Mouse (Mus musculus): ENCODE measurements around the gene Supt5.

DNA sequence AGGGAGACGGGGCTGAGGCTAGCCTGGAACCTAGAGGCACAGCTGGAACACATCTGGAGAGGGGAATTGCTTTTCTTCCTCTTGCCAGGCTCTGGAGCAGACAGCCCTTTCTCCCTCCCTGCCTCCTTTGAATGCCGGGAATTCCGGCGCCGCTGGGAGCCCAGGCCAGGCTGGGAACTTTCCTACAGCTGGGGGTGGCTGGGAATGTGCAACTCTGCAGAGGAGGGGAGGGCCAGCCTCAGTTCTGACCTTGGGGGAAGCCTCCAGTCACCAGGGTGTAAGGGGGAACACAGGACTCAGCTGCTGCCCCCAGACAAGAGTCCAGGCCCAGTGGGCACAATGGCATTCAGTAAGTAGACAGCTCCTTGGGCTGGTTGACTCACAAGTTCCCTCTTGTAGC, 18.4 kb upstream of the Supt5 start:
- TF ChIP-seq GATA1 (IDR thresholded peaks at IDR 0.05; ENCODE audit: borderline replicate concordance, low read length) (no peak), FLI1 (IDR thresholded peaks at IDR 0.05; ENCODE audit: low read length) (no peak)

Measured in megakaryocyte, embryonic 14.5 days (primary cell).